ENCODE assay signal across 9 mouse cellular contexts in the genomic region with DNA sequence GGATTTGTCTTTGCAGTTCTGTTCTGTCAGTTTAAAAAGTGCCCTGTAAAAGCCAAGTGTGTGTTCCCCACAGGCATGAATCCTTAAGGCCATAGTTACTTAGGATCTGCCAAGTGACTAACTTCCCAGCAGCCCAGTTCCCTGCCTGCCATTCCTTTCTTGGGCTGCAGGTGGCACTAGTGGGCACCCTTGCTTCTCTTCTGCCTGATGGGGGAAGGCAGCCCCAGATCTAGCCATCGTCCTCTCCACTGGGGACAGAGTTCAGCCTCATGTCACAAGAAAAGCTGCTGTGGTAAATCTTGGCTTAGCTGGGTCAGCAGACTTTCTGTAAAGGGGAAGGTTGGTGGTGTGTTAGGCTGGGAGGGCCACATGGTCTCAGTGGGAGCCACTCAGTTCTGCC. TPM values are rescaled to one million over a fixed set of nuclear protein-coding genes. Genes with fewer than 3 reads are reported as not detected.
DNase-seq lines count a peak whose midpoint lies in the region; ATAC-seq and TF ChIP-seq lines count a peak whose summit lies in the region.
"Had no signal": no experiment of that assay in that cellular context is flagged by ENCODE, and none has a peak within 500 bp of the region (broad histone marks: within the 10 kb centered on the region; RNA-seq: fewer than 3 reads in every experiment).

No protein-coding gene starts in this region.

- ATAC-seq in CD4-positive, CD25-positive, alpha-beta regulatory T cell, adult 4 months: peak; percentile 88
- 0 out of 2 replicates have a peak, but pooled peaks have one; percentile 13 for ATAC-seq in liver, embryonic 15.5 days (ENCODE audit: insufficient read depth)

- H3K27ac ChIP-seq in embryonic fibroblast, embryonic 13.5 days (ENCODE audit: insufficient read depth, low read length): no peak overlapping the region
- H3K27ac ChIP-seq in liver, embryonic 15.5 days (replicated peaks): no peak overlapping the region; the same call in 1 of the 2 replicates
- no peak overlapping the region for H3K27ac ChIP-seq in thymus, adult 2 months (ENCODE audit: control insufficient read depth, insufficient read depth, low read length)
- H3K27ac ChIP-seq: heart, embryonic 13.5 days had no signal

- H3K9me3 ChIP-seq in liver, embryonic 15.5 days (replicated peaks): no peaks in the 10 kb centered on the region
- H3K9me3 ChIP-seq: heart, embryonic 13.5 days had no signal

- H3K4me1 ChIP-seq in embryonic fibroblast, embryonic 13.5 days (ENCODE audit: control insufficient read depth, insufficient read depth, low read length): no peaks in the 10 kb centered on the region
- peaks cover 42% of the 10 kb centered on the region for H3K4me1 ChIP-seq in liver, embryonic 15.5 days (replicated peaks)
- no peaks in the 10 kb centered on the region for H3K4me1 ChIP-seq in thymus, adult 2 months (replicated peaks; ENCODE audit: control insufficient read depth, insufficient read depth, low read length)
- H3K4me1 ChIP-seq: heart, embryonic 13.5 days had no signal

- intact Hi-C loops in heart, postnatal 10 days (cut with DNase I): loop anchor here (1.0 kb wide), 1 partner anchor 125 kb away; no protein-coding TSS in a partner anchor

- peak; percentile 62 to 67 for DNase-seq in adrenal gland, postnatal 4 days (ENCODE audit: low spot score in 2 of 2)
- peak; percentile 81 to 89 for DNase-seq in heart, postnatal 10 days
- peak; percentile 72 to 85 for DNase-seq in kidney, postnatal 36 days
- peak; percentile 34 for DNase-seq in ovary, adult 18-20 months (ENCODE audit: low spot score)
- DNase-seq in thymus, adult 2 months: peak; percentile 82

- TF ChIP-seq POLR2A in embryonic fibroblast, embryonic 13.5 days (IDR thresholded peaks at IDR 0.05; ENCODE audit: low read depth, low read length): no peak
- no peak for TF ChIP-seq POLR2A in thymus, adult 2 months (IDR thresholded peaks at IDR 0.05; ENCODE audit: control insufficient read depth, extremely low read depth, insufficient read depth, low read length, poor library complexity)

- no peak overlapping the region for H3K9ac ChIP-seq in liver, embryonic 15.5 days
- H3K9ac ChIP-seq: heart, embryonic 13.5 days had no signal

- peak; percentile 89; the same call in 1 of the 2 replicates for TF ChIP-seq CTCF in embryonic fibroblast, embryonic 13.5 days (IDR thresholded peaks at IDR 0.05; ENCODE audit: borderline replicate concordance, insufficient read depth, low read length)
- TF ChIP-seq CTCF in thymus, adult 2 months (IDR thresholded peaks at IDR 0.05; ENCODE audit: borderline replicate concordance, control insufficient read depth, extremely low read depth, insufficient read depth, low read length, poor library complexity): peak; percentile 86

- no peak overlapping the region for H3K4me3 ChIP-seq in embryonic fibroblast, embryonic 13.5 days (ENCODE audit: insufficient read depth, low read length)
- no peak overlapping the region for H3K4me3 ChIP-seq in liver, embryonic 15.5 days (replicated peaks)
- H3K4me3 ChIP-seq in thymus, adult 2 months (ENCODE audit: control insufficient read depth, insufficient read depth, low read length): no peak overlapping the region
- H3K4me3 ChIP-seq: heart, embryonic 13.5 days had no signal

- no peak overlapping the region for H3K4me2 ChIP-seq in liver, embryonic 15.5 days
- H3K4me2 ChIP-seq: heart, embryonic 13.5 days had no signal

- H3K36me3 ChIP-seq in liver, embryonic 15.5 days (replicated peaks): peaks cover 21% of the 10 kb centered on the region; the same call in 1 of the 2 replicates
- H3K36me3 ChIP-seq in thymus, adult 2 months (ENCODE audit: control insufficient read depth, insufficient read depth, low read length): no peaks in the 10 kb centered on the region

- no peaks in the 10 kb centered on the region for H3K27me3 ChIP-seq in liver, embryonic 15.5 days
- no peaks in the 10 kb centered on the region for H3K27me3 ChIP-seq in thymus, adult 2 months (ENCODE audit: control insufficient read depth, insufficient read depth, low read length)
- H3K27me3 ChIP-seq: heart, embryonic 13.5 days had no signal

- WGBS in liver, embryonic 15.5 days (ENCODE audit: insufficient replicate concordance): 3% methylated on average over 1 of the region's 1 CpGs
- 5% methylated on average over 1 of the region's 1 CpGs for WGBS in thymus, adult 2 months

RNA-seq across cellular contexts. Expression of gene Armc9, which starts 59.6 kb away (rescaled TPM):
- polyA plus RNA-seq in CD4-positive, CD25-positive, alpha-beta regulatory T cell, adult 4 months (2017; shearing (Covaris generic)): 1 to 10 TPM; 6.2 to 7.8 TPM
- total RNA-seq in adrenal gland, postnatal 4 days (2021): 10 to 100 TPM; 16.1 to 16.8 TPM
- 12.7 and 14.8 TPM in 2 replicates for polyA plus RNA-seq in embryonic fibroblast, embryonic 13.5 days (2011; ENCODE audit: insufficient read length, low read depth, missing spikeins)
- 1 to 10 TPM; 5.2 to 5.7 TPM for total RNA-seq in heart, postnatal 10 days (2021)
- polyA plus RNA-seq in liver, embryonic 15.5 days (2015; fragmentation: Nextera tagmentation; extraction: Ambion mirVana): 8.9 and 9.3 TPM in 2 replicates
- polyA plus RNA-seq in thymus, adult 2 months (2012; rRNA removed): 5.8 and 6.4 TPM in 2 replicates

Comparison
In these comparisons a context has a peak if more than half of its experiments do, and no peak if none do; other contexts are left out.
1. DNase-seq: peak in every context shown above with its lines; median percentile 85 in heart, postnatal 10 days; 82 in thymus, adult 2 months; 78 in kidney, postnatal 36 days; 64 in adrenal gland, postnatal 4 days; 34 in ovary, adult 18-20 months.